10 mouse cellular contexts compared by ENCODE assay signal in genomic region chr14:27332359-27332987, GRCm38 (mm10).
DNase-seq lines count a peak whose midpoint lies in the region; ATAC-seq lines count a peak whose summit lies in the region.
"Had no signal": no experiment of that assay in that cellular context is flagged by ENCODE, and none has a peak within 500 bp of the region (broad histone marks: within the 10 kb centered on the region; RNA-seq: fewer than 3 reads in every experiment).

No protein-coding gene starts in this region.

- WGBS in heart, embryonic 11.5 days (ENCODE audit: insufficient replicate concordance): 48% methylated on average over 4 of the region's 4 CpGs

- H3K4me3 ChIP-seq in heart, embryonic 11.5 days (ENCODE audit: low read depth, low read length): no peak overlapping the region
- H3K4me3 ChIP-seq: lung, embryonic 15.5 days had no signal

- no peaks in the 10 kb centered on the region for H3K4me1 ChIP-seq in heart, embryonic 11.5 days (ENCODE audit: control insufficient read depth, insufficient read depth, low read length)

- no peaks in the 10 kb centered on the region for H3K9me3 ChIP-seq in heart, embryonic 11.5 days (replicated peaks; ENCODE audit: control insufficient read depth, low read length)
- H3K9me3 ChIP-seq: lung, embryonic 15.5 days had no signal

- H3K27me3 ChIP-seq in heart, embryonic 11.5 days (ENCODE audit: control insufficient read depth, insufficient read depth, low read length): peaks cover 6% of the 10 kb centered on the region; the same call in 1 of the 2 replicates

- no peak for ATAC-seq in heart, embryonic 11.5 days (replicated peaks; ENCODE audit: insufficient number of reproducible peaks, low FRiP score, low TSS enrichment)

- no peak overlapping the region for H3K9ac ChIP-seq in heart, embryonic 11.5 days (ENCODE audit: low read depth, low read length)
- H3K9ac ChIP-seq: lung, embryonic 15.5 days had no signal

- no peaks in the 10 kb centered on the region for H3K36me3 ChIP-seq in heart, embryonic 11.5 days (ENCODE audit: control insufficient read depth, insufficient read depth, low read length)
- H3K36me3 ChIP-seq: lung, embryonic 15.5 days had no signal

- H3K4me2 ChIP-seq in heart, embryonic 11.5 days: no peak overlapping the region
- H3K4me2 ChIP-seq: lung, embryonic 15.5 days had no signal

- intact Hi-C loops in heart, postnatal 10 days (cut with DNase I): loop anchor here (10.0 kb wide), 1 partner anchor 218 kb away; the partner anchor contains the start of gene Arhgef3

- no peak overlapping the region for H3K27ac ChIP-seq in heart, embryonic 11.5 days (ENCODE audit: low read depth, low read length)
- H3K27ac ChIP-seq: lung, embryonic 15.5 days had no signal

- DNase-seq in cerebellum, adult 11-12 months: peak; percentile 37
- no peak for DNase-seq in cerebellum, adult 9-11 months
- DNase-seq in heart, postnatal 10 days: peak; percentile 76 to 77
- DNase-seq in NIH3T3 (ENCODE audit: low read depth): peak; percentile 55
- DNase-seq in gastrocnemius, postnatal 4 days (ENCODE audit: low spot score in 2 of 2): peak; percentile 49 to 61
- DNase-seq in ovary, postnatal 10 days (ENCODE audit: low spot score): no peak
- DNase-seq in testis, postnatal 14 days (ENCODE audit: low spot score): no peak
- DNase-seq: kidney, adult 8-10 months had no signal

Comparison
In these comparisons a context has a peak if more than half of its experiments do, and no peak if none do; other contexts are left out.
1. DNase-seq: peak in cerebellum, adult 11-12 months (single experiment), heart, postnatal 10 days (2 of 2), NIH3T3 (single experiment) and gastrocnemius, postnatal 4 days (2 of 2); none in cerebellum, adult 9-11 months (single experiment), ovary, postnatal 10 days (single experiment) and testis, postnatal 14 days (single experiment).